ENCODE assay signal across 11 mouse cellular contexts in the genomic region with DNA sequence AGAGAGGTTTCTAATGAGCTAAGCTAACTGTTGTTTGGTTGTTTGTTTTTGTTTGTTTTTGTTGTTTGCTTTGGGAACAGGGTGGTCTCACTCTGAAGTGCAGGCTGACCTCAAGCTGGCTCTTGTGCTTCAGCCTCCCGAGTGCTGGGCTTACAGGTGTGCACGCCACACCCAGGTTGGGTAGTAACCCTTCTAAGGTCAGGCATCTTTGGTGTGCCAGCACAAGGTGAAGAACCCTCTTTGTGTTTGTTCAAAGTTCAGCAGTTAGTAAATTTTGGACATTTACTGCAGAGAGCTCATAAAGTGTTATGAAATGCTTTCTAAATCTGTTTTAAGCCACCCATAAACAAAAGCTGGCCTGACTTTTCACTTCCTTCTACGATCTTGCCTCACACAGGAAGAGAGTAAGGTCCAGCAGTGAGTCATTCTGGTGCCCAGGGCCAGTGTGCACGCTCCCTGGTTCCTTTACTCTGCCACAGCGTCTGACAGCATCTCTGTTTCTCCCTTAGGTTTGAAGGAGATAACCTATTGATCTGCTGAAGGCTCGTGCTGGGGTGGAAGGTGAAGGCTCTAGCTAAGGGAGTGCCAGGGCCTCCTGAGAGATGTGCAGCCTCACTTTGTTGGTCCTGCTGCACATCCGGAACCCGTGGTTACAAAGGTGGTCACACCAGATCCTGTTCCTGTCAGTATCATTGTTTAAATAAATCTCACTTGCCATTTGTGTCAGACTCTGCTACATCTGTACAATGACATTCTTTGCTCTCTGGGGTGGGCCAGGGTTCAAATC. TPM values are rescaled to one million over a fixed set of nuclear protein-coding genes. Genes with fewer than 3 reads are reported as not detected.
DNase-seq lines count a peak whose midpoint lies in the region; ATAC-seq and TF ChIP-seq lines count a peak whose summit lies in the region.
"Had no signal": no experiment of that assay in that cellular context is flagged by ENCODE, and none has a peak within 500 bp of the region (broad histone marks: within the 10 kb centered on the region; RNA-seq: fewer than 3 reads in every experiment).

No protein-coding gene starts in this region.

- peak; percentile 98 for ATAC-seq in intestine, postnatal 0 days
- ATAC-seq in midbrain, postnatal 0 days (ENCODE audit: low FRiP score): no peak

- H3K4me2 ChIP-seq in intestine, postnatal 0 days (replicated peaks; ENCODE audit: low read depth): no peak overlapping the region
- no peak overlapping the region for H3K4me2 ChIP-seq in midbrain, postnatal 0 days (ENCODE audit: low read depth, low read length, poor library complexity, severe bottlenecking)
- H3K4me2 ChIP-seq: embryonic facial prominence, embryonic 12.5 days; midbrain, embryonic 12.5 days had no signal

- TF ChIP-seq POLR2A in kidney, adult 2 months (IDR thresholded peaks at IDR 0.05; ENCODE audit: low read depth, low read length): no peak
- no peak for TF ChIP-seq POLR2A in thymus, adult 2 months (IDR thresholded peaks at IDR 0.05; ENCODE audit: control insufficient read depth, extremely low read depth, insufficient read depth, low read length, poor library complexity)

- H3K27ac ChIP-seq in kidney, adult 2 months (ENCODE audit: insufficient read depth, low read depth, low read length): no peak overlapping the region
- peak overlapping the region; percentile 70 for H3K27ac ChIP-seq in intestine, postnatal 0 days (ENCODE audit: low read depth, low read length)
- no peak overlapping the region for H3K27ac ChIP-seq in midbrain, embryonic 10.5 days (replicated peaks)
- H3K27ac ChIP-seq in thymus, adult 2 months (ENCODE audit: control insufficient read depth, insufficient read depth, low read length): no peak overlapping the region
- H3K27ac ChIP-seq in midbrain, postnatal 0 days (ENCODE audit: low read depth, low read length): no peak overlapping the region
- H3K27ac ChIP-seq: embryonic facial prominence, embryonic 12.5 days; midbrain, embryonic 12.5 days had no signal

- H3K36me3 ChIP-seq in kidney, adult 2 months (ENCODE audit: control insufficient read depth, insufficient read depth, low read length): no peaks in the 10 kb centered on the region
- H3K36me3 ChIP-seq in intestine, postnatal 0 days (ENCODE audit: control insufficient read depth, insufficient read depth): peaks cover 7% of the 10 kb centered on the region; the same call in 1 of the 2 replicates
- peaks cover 54% of the 10 kb centered on the region for H3K36me3 ChIP-seq in midbrain, embryonic 10.5 days
- H3K36me3 ChIP-seq in thymus, adult 2 months (ENCODE audit: control insufficient read depth, insufficient read depth, low read length): no peaks in the 10 kb centered on the region
- H3K36me3 ChIP-seq in midbrain, postnatal 0 days (ENCODE audit: insufficient read depth, low read length): peaks cover 23% of the 10 kb centered on the region

- H3K4me1 ChIP-seq in kidney, adult 2 months (ENCODE audit: control insufficient read depth, insufficient read depth, low read length): peaks cover 19% of the 10 kb centered on the region
- H3K4me1 ChIP-seq in intestine, postnatal 0 days (replicated peaks; ENCODE audit: control insufficient read depth, insufficient read depth, low read length): peaks cover 13% of the 10 kb centered on the region; the same call in 1 of the 2 replicates
- peaks cover 3% of the 10 kb centered on the region; the same call in 1 of the 2 replicates for H3K4me1 ChIP-seq in midbrain, embryonic 10.5 days
- no peaks in the 10 kb centered on the region for H3K4me1 ChIP-seq in thymus, adult 2 months (replicated peaks; ENCODE audit: control insufficient read depth, insufficient read depth, low read length)
- H3K4me1 ChIP-seq in midbrain, postnatal 0 days (ENCODE audit: insufficient read depth, low read length): no peaks in the 10 kb centered on the region
- H3K4me1 ChIP-seq: embryonic facial prominence, embryonic 12.5 days; midbrain, embryonic 12.5 days had no signal

- no peak overlapping the region for H3K4me3 ChIP-seq in kidney, adult 2 months (ENCODE audit: insufficient read depth, low read depth, low read length)
- H3K4me3 ChIP-seq in intestine, postnatal 0 days (ENCODE audit: low read depth, low read length): no peak overlapping the region
- no peak overlapping the region for H3K4me3 ChIP-seq in midbrain, embryonic 10.5 days
- no peak overlapping the region for H3K4me3 ChIP-seq in thymus, adult 2 months (ENCODE audit: control insufficient read depth, insufficient read depth, low read length)
- H3K4me3 ChIP-seq in midbrain, postnatal 0 days (ENCODE audit: low read depth, low read length): no peak overlapping the region
- H3K4me3 ChIP-seq: embryonic facial prominence, embryonic 12.5 days; midbrain, embryonic 12.5 days had no signal

- H3K9me3 ChIP-seq in intestine, postnatal 0 days (ENCODE audit: control insufficient read depth): no peaks in the 10 kb centered on the region
- 0 out of 2 replicates have a peak, but pooled peaks cover 4% of the 10 kb centered on the region for H3K9me3 ChIP-seq in midbrain, embryonic 10.5 days (replicated peaks)
- no peaks in the 10 kb centered on the region for H3K9me3 ChIP-seq in midbrain, postnatal 0 days (ENCODE audit: low read length)

- 60% methylated on average over 8 of the region's 8 CpGs for WGBS in kidney, adult 2 months
- WGBS in intestine, postnatal 0 days: 35% methylated on average over 8 of the region's 8 CpGs
- 89% methylated on average over 8 of the region's 8 CpGs for whole genome bisulfite sequencing in midbrain, embryonic 10.5 days
- 74% methylated on average over 8 of the region's 8 CpGs for WGBS in thymus, adult 2 months
- 87% methylated on average over 8 of the region's 8 CpGs for WGBS in midbrain, postnatal 0 days

- DNase-seq in kidney, adult 2 months: peak; percentile 21
- DNase-seq in kidney, postnatal 4 days: no peak
- peak; percentile 77 for DNase-seq in adipocyte (ENCODE audit: low spot score)
- DNase-seq in skeletal muscle tissue, adult 2 months (ENCODE audit: low read depth, low spot score): peak; percentile 30
- DNase-seq in midbrain, embryonic 10.5 days (ENCODE audit: low spot score): no peak
- DNase-seq in thymus, adult 2 months: no peak
- no peak for DNase-seq in midbrain, postnatal 0 days (ENCODE audit: low spot score)
- DNase-seq: layer of hippocampus, adult 9-11 months had no signal

- TF ChIP-seq CTCF in kidney, adult 2 months (conservative IDR thresholded peaks at IDR 0.05; ENCODE audit: insufficient read depth, insufficient read length, low read depth, low read length): no peak
- no peak for TF ChIP-seq CTCF in intestine, postnatal 0 days (IDR thresholded peaks at IDR 0.05; ENCODE audit: low read depth)
- TF ChIP-seq CTCF in thymus, adult 2 months (IDR thresholded peaks at IDR 0.05; ENCODE audit: borderline replicate concordance, control insufficient read depth, extremely low read depth, insufficient read depth, low read length, poor library complexity): no peak
- no peak for TF ChIP-seq CTCF in midbrain, postnatal 0 days (IDR thresholded peaks at IDR 0.05)

- H3K9ac ChIP-seq in intestine, postnatal 0 days (ENCODE audit: low read depth, low read length): no peak overlapping the region; the same call in 1 of the 2 replicates
- no peak overlapping the region for H3K9ac ChIP-seq in midbrain, postnatal 0 days (replicated peaks; ENCODE audit: low read length, poor library complexity, severe bottlenecking)
- H3K9ac ChIP-seq: embryonic facial prominence, embryonic 12.5 days; midbrain, embryonic 12.5 days had no signal

- no peaks in the 10 kb centered on the region for H3K27me3 ChIP-seq in kidney, adult 2 months (replicated peaks; ENCODE audit: control insufficient read depth, insufficient read depth, low read length)
- H3K27me3 ChIP-seq in intestine, postnatal 0 days (replicated peaks; ENCODE audit: control insufficient read depth, insufficient read depth, low read length): no peaks in the 10 kb centered on the region
- no peaks in the 10 kb centered on the region for H3K27me3 ChIP-seq in midbrain, embryonic 10.5 days (ENCODE audit: low read depth, poor library complexity, severe bottlenecking)
- no peaks in the 10 kb centered on the region for H3K27me3 ChIP-seq in thymus, adult 2 months (ENCODE audit: control insufficient read depth, insufficient read depth, low read length)
- H3K27me3 ChIP-seq in midbrain, postnatal 0 days (ENCODE audit: insufficient read depth, low read length): no peaks in the 10 kb centered on the region
- H3K27me3 ChIP-seq: embryonic facial prominence, embryonic 12.5 days; midbrain, embryonic 12.5 days had no signal

RNA-seq across cellular contexts. Expression of a gene that starts 32.3 kb away (rescaled TPM):
- 1.1 TPM in 2 replicates for polyA plus RNA-seq in kidney, adult 2 months (2012; rRNA removed)
- 23.1 and 30.8 TPM in 2 replicates for polyA plus RNA-seq in intestine, postnatal 0 days (2015; fragmentation: Nextera tagmentation; extraction: Ambion mirVana)
- 0.41 and 1.1 TPM in 2 replicates for polyA plus RNA-seq in midbrain, embryonic 10.5 days (2016; fragmentation: Nextera tagmentation; extraction: Ambion mirVana)
- polyA plus RNA-seq in thymus, adult 2 months (2012; rRNA removed): 0.31 and 0.41 TPM in 2 replicates
- not detected in 2 replicates for total RNA-seq in midbrain, postnatal 0 days (2014; rRNA removed)
- polyA plus RNA-seq in midbrain, postnatal 0 days (2015; fragmentation: Nextera tagmentation; extraction: Ambion mirVana): not detected in 2 replicates

Comparison
In these comparisons a context has a peak if more than half of its experiments do, and no peak if none do; other contexts are left out.
1. DNase-seq: peak in kidney, adult 2 months (single experiment), adipocyte (single experiment) and skeletal muscle tissue, adult 2 months (single experiment); none in kidney, postnatal 4 days (0 of 2), midbrain, embryonic 10.5 days (single experiment), thymus, adult 2 months (single experiment) and midbrain, postnatal 0 days (single experiment).
2. RNA of a gene that starts 32.3 kb away (polyA plus RNA-seq): 23.1 to 30.8 TPM in intestine, postnatal 0 days; 1.1 TPM in kidney, adult 2 months, 0.41 to 1.1 TPM in midbrain, embryonic 10.5 days, 0.31 to 0.41 TPM in thymus, adult 2 months and not detected in midbrain, postnatal 0 days; every median in the first group is over 10 times any median in the second.